Mouse (Mus musculus) lung, adult 2 months (tissue): Measurements from ENCODE around the gene Engase. TPM values are rescaled to one million over a fixed set of nuclear protein-coding genes. Genes with fewer than 3 reads are reported as not detected.

Experiments
- DNase-seq: peaks from one replicate; pipeline ENCODE4 v3.0.0; 2022
- H3K4me1 ChIP-seq: fragments of 200-500 bp; 2 replicates; pipeline ENCODE4 v1.6.1; 2011; ENCODE audit warnings: low read length; ENCODE audit not compliant: control insufficient read depth, insufficient read depth
- H3K4me3 ChIP-seq: fragments of 200-500 bp; replicated peaks from 2 replicates; pipeline ENCODE3; 2011; ENCODE audit warnings: low read depth, mild to moderate bottlenecking, control low read depth, low read length; ENCODE audit errors: extremely low read depth
- CTCF ChIP-seq: fragments of 200-500 bp; IDR thresholded peaks from 2 replicates; pipeline ENCODE4 v1.5.1; 2011; ENCODE audit warnings: mild to moderate bottlenecking, low read length, control low read depth; ENCODE audit not compliant: insufficient read depth
- POLR2A ChIP-seq: fragments of 200-500 bp; IDR thresholded peaks from 2 replicates; pipeline ENCODE4 v1.6.1; 2011; ENCODE audit warnings: low read depth, mild to moderate bottlenecking, control low read depth, low read length, borderline replicate concordance; ENCODE audit errors: extremely low read depth
- WGBS: fragments of 180-500 bp; shearing (Covaris S2); methylation state at CpG from one replicate; pipeline ENCODE4 v1.1.7; 2018; 5-methylcytosine and 5-hydroxymethylcytosine counted together
- polyA plus RNA-seq: library from polyadenylated mRNA; depleted of rRNA; stranded (reverse); fragments of >200 nt; gene quantifications from 2 replicates; pipeline ENCODE4 v1.2.3, GENCODE M21; 2012

Engase gene
- polyA plus RNA-seq, 1 experiment = 17.0 TPM

DNA sequence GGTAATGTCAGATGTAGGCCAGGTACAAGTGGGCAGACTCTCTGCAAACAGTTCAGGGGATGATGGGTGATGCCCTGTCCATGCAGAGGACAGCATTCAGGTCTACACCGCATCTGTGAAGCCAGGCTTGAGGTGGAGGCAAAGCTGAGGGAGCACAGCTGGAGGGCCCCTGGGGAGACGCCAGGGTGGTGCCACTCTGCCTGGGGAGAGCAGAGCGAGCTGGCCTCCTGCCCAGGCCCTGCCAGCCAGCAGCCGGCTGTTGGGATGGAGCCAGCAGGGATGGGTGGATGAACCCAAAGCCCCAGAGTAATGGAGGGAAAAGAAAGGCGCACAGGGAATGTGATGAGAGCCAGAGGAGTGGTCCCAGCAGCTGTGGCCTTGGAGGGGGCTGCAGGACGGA, 35.2 kb downstream of the Engase start:
- Histone ChIP-seq H3K4me3 (no peak overlapping the region), H3K4me1 (no peaks in the 10 kb centered on the region)
- WGBS = 35% methylated on average over 6 of the region's 6 CpGs
- no peak for DNase-seq
- no peak for TF ChIP-seq POLR2A

- Histone ChIP-seq H3K4me1 (no peaks in the 10 kb centered on the region), H3K4me3 (no peak overlapping the region)
- no peak for TF ChIP-seq POLR2A
- TF ChIP-seq CTCF = no peak
- DNase-seq = no peak
- WGBS = 38% methylated on average over 15 of the region's 15 CpGs
These were observed 35.8 kb downstream of the Engase start for GRCm38 (mm10) chr11:118512257-118512910.

GRCm38 (mm10) chr11:118517924-118518323, 41.3 kb downstream of the Engase start:
- 76% methylated on average over 7 of the region's 7 CpGs for WGBS
- H3K4me1 ChIP-seq = no peaks in the 10 kb centered on the region
- no peak for DNase-seq
- no peak overlapping the region for H3K4me3 ChIP-seq
- TF ChIP-seq CTCF (no peak), POLR2A (no peak)

DNA sequence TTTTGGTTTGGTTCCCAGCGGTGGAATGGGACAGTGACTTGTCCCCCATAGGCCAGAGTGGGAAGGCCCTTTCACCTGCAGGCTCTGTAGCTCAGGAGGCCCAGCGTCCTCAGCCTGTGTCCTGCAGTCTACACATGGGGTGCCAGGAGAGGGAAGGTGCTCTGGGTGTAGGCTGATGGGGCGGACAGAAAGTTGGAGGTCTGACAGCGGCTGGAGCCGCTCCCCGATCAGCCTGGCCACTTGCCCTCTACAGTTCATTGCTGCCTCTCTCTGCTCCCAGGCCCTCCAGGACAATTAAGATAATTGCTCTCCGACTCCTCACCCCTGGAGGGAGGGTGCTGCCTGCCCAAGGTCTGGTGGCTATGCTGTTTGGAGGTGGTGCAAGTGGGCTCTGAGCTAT, 42.1 kb downstream of the Engase start:
- TF ChIP-seq CTCF (no peak), POLR2A (no peak)
- no peaks in the 10 kb centered on the region for H3K4me1 ChIP-seq
- 66% methylated on average over 7 of the region's 7 CpGs for WGBS
- no peak overlapping the region for H3K4me3 ChIP-seq
- DNase-seq = no peak

GRCm38 (mm10) chr11:118520251-118520650, 43.6 kb downstream of the Engase start:
- 57% methylated on average over 5 of the region's 5 CpGs for WGBS
- DNase-seq = no peak
- Histone ChIP-seq H3K4me3 (no peak overlapping the region), H3K4me1 (no peaks in the 10 kb centered on the region)
- TF ChIP-seq POLR2A (no peak), CTCF (no peak)

DNA sequence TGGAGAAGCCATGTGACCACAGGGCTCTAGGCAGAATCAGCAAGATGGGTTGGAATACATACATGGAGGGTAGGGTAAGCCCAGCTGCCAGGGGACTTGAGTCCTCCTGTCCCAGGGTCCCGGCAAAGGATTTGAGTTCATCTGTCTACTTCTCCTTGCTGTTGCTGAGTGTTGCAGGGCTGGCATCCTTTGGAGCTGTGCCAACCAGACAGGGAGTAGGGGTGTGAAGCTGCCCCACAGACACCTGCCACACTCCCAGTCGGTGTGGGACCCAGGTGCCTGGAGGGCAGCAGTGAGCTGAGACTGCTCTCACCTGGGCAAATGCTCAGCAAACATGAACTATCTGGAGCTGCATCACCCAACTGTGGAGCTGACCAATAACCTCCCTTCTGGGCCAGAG, 44.3 kb downstream of the Engase start:
- WGBS = 70% methylated on average over 2 of the region's 2 CpGs
- TF ChIP-seq POLR2A (no peak), CTCF (no peak)
- no peak overlapping the region for H3K4me3 ChIP-seq
- DNase-seq = no peak
- H3K4me1 ChIP-seq = no peaks in the 10 kb centered on the region

GRCm38 (mm10) chr11:118523496-118524145, 47.0 kb downstream of the Engase start:
- 73% methylated on average over 4 of the region's 4 CpGs for WGBS
- no peak overlapping the region for H3K4me3 ChIP-seq
- no peak for DNase-seq
- no peak for TF ChIP-seq POLR2A
- TF ChIP-seq CTCF = no peak
- H3K4me1 ChIP-seq = no peaks in the 10 kb centered on the region

DNA sequence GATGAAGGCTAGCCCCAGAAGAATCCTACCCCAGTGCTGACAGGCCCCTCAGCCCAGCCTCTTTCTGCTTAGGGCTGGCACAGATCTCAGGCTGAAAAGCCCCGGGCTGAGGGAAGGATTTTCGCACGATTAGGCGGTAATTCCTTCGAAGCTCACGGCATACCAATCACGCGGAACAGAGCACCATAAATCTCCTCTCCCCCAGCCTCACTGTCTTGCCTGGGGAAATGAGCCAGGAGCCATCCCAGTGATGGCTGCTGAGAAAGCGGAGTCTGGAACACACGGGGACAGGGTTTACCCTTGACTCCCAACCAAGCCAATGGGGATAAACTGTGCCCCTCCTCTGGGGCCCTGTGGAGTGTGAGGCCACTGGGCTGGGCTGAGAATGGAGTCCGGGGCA, 48.4 kb downstream of the Engase start:
- Histone ChIP-seq H3K4me3 (no peak overlapping the region), H3K4me1 (no peaks in the 10 kb centered on the region)
- no peak for TF ChIP-seq CTCF
- TF ChIP-seq POLR2A = no peak
- no peak for DNase-seq
- WGBS = 70% methylated on average over 11 of the region's 11 CpGs

GRCm38 (mm10) chr11:118528761-118529160, 52.1 kb downstream of the Engase start:
- 86% methylated on average over 9 of the region's 9 CpGs for WGBS
- no peak for DNase-seq
- no peak for TF ChIP-seq CTCF
- TF ChIP-seq POLR2A = no peak
- Histone ChIP-seq H3K4me3 (no peak overlapping the region), H3K4me1 (no peaks in the 10 kb centered on the region)

GRCm38 (mm10) chr11:118530313-118530712, 53.7 kb downstream of the Engase start:
- no peak overlapping the region for H3K4me3 ChIP-seq
- no peaks in the 10 kb centered on the region for H3K4me1 ChIP-seq
- DNase-seq = no peak
- 87% methylated on average over 8 of the region's 8 CpGs for WGBS
- TF ChIP-seq POLR2A = no peak
- no peak for TF ChIP-seq CTCF
